Mouse (Mus musculus) lung, postnatal 0 days (tissue): ENCODE results near the gene Trim40. TPM values are rescaled to one million over a fixed set of nuclear protein-coding genes. Genes with fewer than 3 reads are reported as not detected.

Experiments used
- ATAC-seq: fragments of 200-750 bp; cut with Nextera tagmentation; 2 replicates; pipeline ENCODE4 v1.8.0; 2017; ENCODE audit warnings: moderate library complexity
- DNase-seq: peaks from one replicate; pipeline ENCODE4 v3.0.0-alpha.2; 2016; ENCODE audit warnings: low spot score
- H3K27ac ChIP-seq: fragments of 300-500 bp; sonication (generic); 2 replicates; pipeline ENCODE4 v1.5.1; 2014; ENCODE audit warnings: antibody characterized with exemption, mild to moderate bottlenecking, low read length, mixed read lengths
- H3K27me3 ChIP-seq: fragments of 300-500 bp; sonication (generic); replicated peaks from 2 replicates; pipeline ENCODE4 v1.6.1; 2014; ENCODE audit warnings: low read length, mixed read lengths; ENCODE audit not compliant: insufficient read depth
- H3K36me3 ChIP-seq: fragments of 300-500 bp; sonication (generic); 2 replicates; pipeline ENCODE4 v1.6.1; 2014; ENCODE audit warnings: low read length, mixed read lengths; ENCODE audit not compliant: insufficient read depth
- H3K4me1 ChIP-seq: fragments of 300-500 bp; sonication (generic); 2 replicates; pipeline ENCODE4 v1.6.1; 2014; ENCODE audit warnings: antibody characterized with exemption, low read depth, low read length, mixed read lengths; ENCODE audit not compliant: insufficient read depth
- H3K4me2 ChIP-seq: fragments of 300-500 bp; sonication (generic); replicated peaks from 2 replicates; pipeline ENCODE4 v1.6.1; 2014; ENCODE audit warnings: low read depth, mild to moderate bottlenecking, low read length, moderate library complexity, mixed read lengths
- H3K4me3 ChIP-seq: fragments of 300-500 bp; sonication (generic); 2 replicates; pipeline ENCODE4 v1.5.1; 2014; ENCODE audit warnings: low read depth, low read length
- H3K9ac ChIP-seq: fragments of 300-500 bp; sonication (generic); replicated peaks from 2 replicates; pipeline ENCODE4 v1.6.1; 2014; ENCODE audit warnings: low read depth, mild to moderate bottlenecking
- H3K9me3 ChIP-seq: fragments of 300-500 bp; sonication (generic); 2 replicates; pipeline ENCODE4 v1.6.1; 2016; ENCODE audit warnings: low read length, mixed read lengths
- CTCF ChIP-seq: IDR thresholded peaks from 2 replicates; pipeline ENCODE4 v1.5.1; 2016; ENCODE audit warnings: antibody characterized with exemption, mild to moderate bottlenecking
- EP300 ChIP-seq: IDR thresholded peaks from 2 replicates; pipeline ENCODE4 v1.6.1; 2016; ENCODE audit warnings: antibody characterized with exemption, mild to moderate bottlenecking, control low read depth
- WGBS: fragments of 180-500 bp; shearing (Covaris S2); extraction: QIAGEN DNeasy Blood & Tissue Kit; methylation state at CpG from one replicate; pipeline ENCODE4 v1.1.7; 2014; 5-methylcytosine and 5-hydroxymethylcytosine counted together
- polyA plus RNA-seq: library from polyadenylated mRNA; unstranded; fragments of >200 nt; fragmentation: Nextera tagmentation; extraction: Ambion mirVana; gene quantifications from 2 replicates; pipeline ENCODE4 v1.2.1, GENCODE M21; 2015

Trim40 gene
- polyA plus RNA-seq, 1 experiment from 2014 or later, result not detected

DNA sequence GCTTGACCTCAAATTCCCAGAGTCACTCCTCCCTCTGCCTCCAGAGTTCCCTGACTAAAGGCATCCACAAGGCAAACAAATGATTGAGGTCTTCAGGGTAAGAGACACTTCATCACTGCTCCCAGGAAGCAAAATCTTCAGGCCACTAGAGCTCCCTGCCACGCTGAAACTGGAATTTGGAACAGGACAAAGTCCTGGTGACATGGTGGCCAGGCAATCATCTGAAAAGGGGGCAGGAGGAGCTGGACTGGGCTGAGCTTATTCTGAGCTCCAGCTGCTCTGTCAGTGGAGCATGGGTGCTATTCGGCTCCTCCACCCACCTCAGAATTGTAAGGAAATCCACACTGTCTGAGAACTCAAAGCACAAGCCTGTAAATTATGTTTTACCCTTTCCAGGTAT lies 22.1 kb upstream of the Trim40 start:
- no peak overlapping the region for H3K9ac ChIP-seq
- TF ChIP-seq EP300 (no peak), CTCF (no peak)
- DNase-seq, result no peak
- H3K4me1 ChIP-seq, result no peaks in the 10 kb centered on the region
- no peak overlapping the region for H3K27ac ChIP-seq
- 52% methylated on average over 2 of the region's 2 CpGs for WGBS
- H3K27me3 ChIP-seq, result no peaks in the 10 kb centered on the region
- no peak overlapping the region for H3K4me3 ChIP-seq
- ATAC-seq, result no peak
- no peak overlapping the region for H3K4me2 ChIP-seq
- no peaks in the 10 kb centered on the region for H3K36me3 ChIP-seq
- no peaks in the 10 kb centered on the region for H3K9me3 ChIP-seq

DNA sequence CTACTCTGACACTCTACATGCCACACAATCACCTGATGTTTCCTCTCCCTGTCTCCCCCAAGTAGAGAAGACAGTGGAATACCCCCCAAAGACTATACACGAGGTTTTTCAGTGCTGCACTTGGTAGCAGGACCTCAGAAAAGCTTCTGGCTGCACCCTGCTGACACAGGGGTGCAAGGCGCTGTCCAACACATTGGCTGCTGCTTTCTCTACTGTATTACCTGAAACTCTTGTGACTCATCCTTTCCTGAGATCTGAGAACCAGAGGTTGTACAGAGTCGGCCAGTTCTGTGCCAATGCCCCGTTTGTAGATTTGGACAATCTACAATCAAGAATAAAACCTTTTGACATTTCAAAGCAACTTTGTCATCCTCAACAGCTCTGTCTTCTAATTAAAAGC lies 19.9 kb upstream of the Trim40 start:
- no peak for TF ChIP-seq CTCF
- TF ChIP-seq EP300, result no peak
- no peak overlapping the region for H3K27ac ChIP-seq
- H3K4me2 ChIP-seq, result no peak overlapping the region
- no peak overlapping the region for H3K9ac ChIP-seq
- WGBS, result 42% methylated on average over 4 of the region's 4 CpGs
- DNase-seq (no peak), ATAC-seq (no peak)
- no peaks in the 10 kb centered on the region for H3K4me1 ChIP-seq
- no peaks in the 10 kb centered on the region for H3K27me3 ChIP-seq
- no peak overlapping the region for H3K4me3 ChIP-seq
- H3K36me3 ChIP-seq, result no peaks in the 10 kb centered on the region
- H3K9me3 ChIP-seq, result no peaks in the 10 kb centered on the region

DNA sequence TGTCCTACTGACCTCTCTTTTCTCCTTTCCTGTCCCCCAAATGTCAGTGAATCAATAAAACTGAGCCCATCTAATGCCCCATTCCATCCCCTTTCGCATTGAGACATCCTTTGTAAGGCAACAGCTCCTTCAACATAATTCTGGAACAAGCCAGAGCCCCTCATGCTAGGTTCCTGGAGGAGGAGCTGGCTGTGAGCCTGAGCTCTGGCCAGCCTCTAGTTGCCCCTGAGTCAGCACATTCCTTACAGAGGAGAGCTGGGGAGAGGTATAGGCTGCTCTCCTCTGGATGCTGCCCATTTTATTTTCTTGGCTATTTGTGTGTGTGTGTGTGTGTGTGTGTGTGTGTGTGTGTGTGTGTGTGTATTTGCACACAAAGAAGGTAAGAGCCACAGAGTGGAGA lies 18.3 kb upstream of the Trim40 start:
- H3K9ac ChIP-seq, result no peak overlapping the region
- no peaks in the 10 kb centered on the region for H3K27me3 ChIP-seq
- H3K4me3 ChIP-seq, result no peak overlapping the region
- DNase-seq (peak; percentile 20), ATAC-seq (no peak; the same call in 1 of the 2 replicates)
- no peak overlapping the region for H3K27ac ChIP-seq
- H3K36me3 ChIP-seq, result no peaks in the 10 kb centered on the region
- WGBS, result 26% methylated on average over 1 of the region's 1 CpGs
- TF ChIP-seq CTCF (no peak), EP300 (no peak)
- H3K9me3 ChIP-seq, result no peaks in the 10 kb centered on the region
- H3K4me1 ChIP-seq, result no peaks in the 10 kb centered on the region
- H3K4me2 ChIP-seq, result no peak overlapping the region

DNA sequence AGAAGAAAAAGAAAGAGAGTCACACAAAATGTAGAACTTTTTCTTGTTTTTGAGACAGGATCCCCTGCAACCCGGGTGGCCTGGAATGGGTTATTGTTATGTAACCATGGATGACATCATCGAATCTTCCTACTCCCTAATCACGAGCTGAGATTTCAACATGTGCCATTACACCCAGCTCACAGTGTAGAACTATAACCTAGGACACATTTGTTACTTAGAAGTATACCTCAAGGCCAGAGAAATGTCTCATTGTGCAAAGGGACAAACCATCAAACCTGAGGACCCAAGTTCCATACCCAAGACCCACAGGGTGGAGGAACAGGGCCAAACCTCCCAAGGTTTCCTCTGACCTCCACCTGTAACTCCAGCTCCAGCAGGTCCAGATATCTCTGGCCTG lies 13.7 kb upstream of the Trim40 start:
- TF ChIP-seq CTCF, result no peak
- no peak for TF ChIP-seq EP300
- 60% methylated on average over 3 of the region's 3 CpGs for WGBS
- Histone ChIP-seq H3K36me3 (no peaks in the 10 kb centered on the region), H3K27ac (no peak overlapping the region), H3K4me3 (no peak overlapping the region), H3K4me2 (no peak overlapping the region), H3K9me3 (no peaks in the 10 kb centered on the region), H3K27me3 (no peaks in the 10 kb centered on the region), H3K4me1 (no peaks in the 10 kb centered on the region), H3K9ac (no peak overlapping the region)
- ATAC-seq (no peak), DNase-seq (no peak)

GRCm38 (mm10) chr17:36900691-36901090 lies 10.8 kb upstream of the Trim40 start:
- DNase-seq (peak; percentile 27), ATAC-seq (no peak)
- WGBS, result 27% methylated on average over 1 of the region's 1 CpGs

GRCm38 (mm10) chr17:36900001-36900400 lies 10.1 kb upstream of the Trim40 start:
- 79% methylated on average over 5 of the region's 5 CpGs for WGBS
- DNase-seq, result no peak
- no peaks in the 10 kb centered on the region for H3K9me3 ChIP-seq

More at GRCm38 (mm10) chr17:36900691-36901090, 10.8 kb upstream of the Trim40 start:
- Histone ChIP-seq H3K4me1 (no peaks in the 10 kb centered on the region), H3K4me2 (no peak overlapping the region), H3K36me3 (no peaks in the 10 kb centered on the region), H3K27me3 (no peaks in the 10 kb centered on the region), H3K4me3 (no peak overlapping the region), H3K9ac (no peak overlapping the region), H3K9me3 (no peaks in the 10 kb centered on the region), H3K27ac (no peak overlapping the region)
- TF ChIP-seq EP300, result no peak
- TF ChIP-seq CTCF, result no peak

GRCm38 (mm10) chr17:36899376-36899775 lies 9.5 kb upstream of the Trim40 start:
- WGBS, result 74% methylated on average over 4 of the region's 4 CpGs
- H3K27me3 ChIP-seq, result no peaks in the 10 kb centered on the region
- DNase-seq (no peak), ATAC-seq (no peak)
- H3K27ac ChIP-seq, result no peak overlapping the region
- H3K4me2 ChIP-seq, result no peak overlapping the region
- TF ChIP-seq EP300 (no peak), CTCF (no peak)
- no peak overlapping the region for H3K9ac ChIP-seq
- no peaks in the 10 kb centered on the region for H3K36me3 ChIP-seq
- H3K9me3 ChIP-seq, result no peaks in the 10 kb centered on the region
- no peak overlapping the region for H3K4me3 ChIP-seq
- no peaks in the 10 kb centered on the region for H3K4me1 ChIP-seq

More at GRCm38 (mm10) chr17:36900001-36900400, 10.1 kb upstream of the Trim40 start:
- Histone ChIP-seq H3K4me2 (no peak overlapping the region), H3K27ac (no peak overlapping the region), H3K36me3 (no peaks in the 10 kb centered on the region), H3K4me3 (no peak overlapping the region), H3K4me1 (no peaks in the 10 kb centered on the region), H3K9ac (no peak overlapping the region), H3K27me3 (no peaks in the 10 kb centered on the region)
- no peak for ATAC-seq
- no peak for TF ChIP-seq EP300
- no peak for TF ChIP-seq CTCF
